Mouse (Mus musculus): ENCODE data around the gene Spred3.
"Not testable (repeated sequence)": the region's sequence is repeated elsewhere in the genome, so short reads cannot be mapped to it uniquely, and the experiment has no call there.

Spred3 gene

DNA sequence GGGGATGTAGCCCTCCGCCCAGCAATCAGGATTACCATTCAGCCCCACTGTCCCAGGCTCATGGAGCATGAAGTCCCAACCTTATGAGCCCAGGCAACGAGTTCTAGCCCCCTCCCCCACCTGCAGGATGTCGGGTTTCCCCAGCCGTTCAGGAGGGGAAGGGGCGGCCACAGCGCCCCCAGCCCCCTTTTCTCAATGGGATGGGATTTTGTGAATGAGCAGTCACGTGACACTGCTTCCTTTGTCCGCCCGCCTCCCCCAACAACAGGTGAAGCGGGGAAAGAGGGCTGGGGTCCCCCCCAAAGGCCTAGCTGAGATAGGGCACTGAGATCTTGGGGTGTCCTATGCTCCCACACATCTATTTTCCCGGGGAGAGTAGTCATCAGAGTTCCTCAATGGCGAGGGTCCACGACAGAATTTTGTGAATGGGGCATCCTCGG lies 1.4 kb downstream of the Spred3 start:
- peak; percentile 74 for DNase-seq

- DNase-seq = peak; percentile 51
Measured at GRCm38 (mm10) chr7:29168121-29168695, 2.0 kb downstream of the Spred3 start.

DNA sequence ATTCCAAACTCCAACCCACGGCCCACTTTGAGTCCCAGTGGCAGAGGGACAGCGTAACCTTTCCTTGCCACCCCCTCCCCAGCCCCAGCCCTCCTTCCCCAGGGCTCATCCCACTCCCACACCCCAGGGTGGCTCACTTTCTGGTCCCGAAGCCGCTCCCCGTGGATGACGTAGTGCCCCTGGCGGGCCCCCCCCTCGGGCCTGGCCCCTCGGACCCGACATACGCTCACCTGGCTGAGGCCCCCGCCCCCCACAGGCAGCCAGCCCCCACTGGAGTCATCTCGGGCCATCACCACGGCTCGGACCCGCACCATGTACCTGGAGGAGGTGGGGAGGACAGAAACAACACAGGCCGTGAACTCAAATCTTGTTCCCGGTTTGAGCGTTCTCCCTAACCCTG lies 2.6 kb downstream of the Spred3 start:
- peak; percentile 48 for DNase-seq

DNA sequence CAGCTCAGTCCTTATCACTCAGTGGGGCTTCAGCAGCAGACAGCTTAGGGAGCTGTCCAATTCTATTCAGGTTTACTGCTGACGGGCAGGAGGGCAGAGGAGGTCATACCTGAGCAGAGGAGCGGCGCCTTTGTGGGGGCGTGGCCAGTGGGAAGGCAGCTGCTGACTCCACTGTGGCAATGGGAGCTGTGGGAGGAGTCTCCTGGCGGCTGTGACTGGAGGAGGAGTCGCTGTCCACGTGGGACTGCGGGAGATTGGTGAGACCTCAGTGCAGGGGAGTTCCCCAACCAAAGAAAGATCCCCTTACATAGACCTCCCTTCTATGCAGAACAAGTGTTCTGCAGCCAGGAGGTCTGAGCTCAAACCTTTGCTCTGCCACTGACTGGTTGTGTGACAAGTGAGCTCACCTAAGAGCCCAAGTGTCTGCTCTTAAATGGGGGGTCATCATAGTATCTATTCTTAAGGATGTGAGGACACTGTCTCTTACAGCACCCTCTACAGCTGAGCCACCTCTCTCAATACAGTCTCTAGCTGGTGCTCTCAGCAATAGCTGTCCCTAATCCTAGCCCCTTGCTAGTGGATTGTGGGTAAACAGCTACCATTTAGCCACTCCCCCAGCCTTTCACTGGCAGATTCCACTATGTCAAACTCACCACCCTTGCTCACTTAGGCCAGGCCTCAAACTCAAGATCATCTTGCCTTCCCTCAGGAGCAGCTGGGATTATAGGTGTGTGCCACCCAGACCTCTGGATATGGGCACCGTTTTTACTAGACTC lies 7.3 kb downstream of the Spred3 start:
- DNase-seq = no peak

DNA sequence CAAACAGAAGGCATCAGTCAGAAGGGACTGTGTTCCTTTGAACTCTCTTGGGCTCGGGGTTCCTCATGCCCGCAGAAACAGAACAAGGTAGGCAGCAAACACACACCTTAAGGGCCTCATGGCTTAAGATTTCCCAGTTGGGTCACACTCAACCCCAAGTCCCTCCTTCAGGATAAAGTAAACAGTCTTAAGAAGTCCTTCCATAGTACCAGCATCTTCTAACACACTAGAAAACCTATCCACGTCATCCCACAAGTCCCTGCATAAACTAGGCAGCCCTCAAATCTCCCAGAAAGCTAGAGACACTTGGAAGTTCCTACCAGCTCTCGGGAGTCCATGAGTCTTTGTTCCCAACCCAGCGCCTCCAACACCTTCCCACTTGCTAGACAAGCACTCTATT lies 7.9 kb downstream of the Spred3 start:
- DNase-seq = no peak

DNA sequence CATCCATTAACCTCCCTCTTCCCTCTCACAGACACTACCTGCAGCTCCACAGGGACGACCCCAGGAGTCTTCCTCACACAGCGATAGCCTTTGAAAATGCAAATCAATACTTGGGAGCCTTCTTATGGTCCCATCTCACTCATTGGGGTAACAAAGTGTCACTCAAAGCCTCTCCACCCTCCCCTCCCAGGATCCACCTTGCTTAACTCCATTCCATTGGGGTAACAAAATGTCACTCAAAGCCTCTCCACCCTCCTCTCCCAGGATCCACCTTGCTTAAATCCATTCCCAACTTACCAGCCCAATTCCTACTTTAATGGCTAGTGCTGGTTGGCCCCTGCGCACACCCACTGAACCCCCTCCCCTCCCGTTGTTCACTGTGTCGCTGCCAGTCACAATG lies 11.9 kb downstream of the Spred3 start:
- DNase-seq = peak; percentile 22

DNA sequence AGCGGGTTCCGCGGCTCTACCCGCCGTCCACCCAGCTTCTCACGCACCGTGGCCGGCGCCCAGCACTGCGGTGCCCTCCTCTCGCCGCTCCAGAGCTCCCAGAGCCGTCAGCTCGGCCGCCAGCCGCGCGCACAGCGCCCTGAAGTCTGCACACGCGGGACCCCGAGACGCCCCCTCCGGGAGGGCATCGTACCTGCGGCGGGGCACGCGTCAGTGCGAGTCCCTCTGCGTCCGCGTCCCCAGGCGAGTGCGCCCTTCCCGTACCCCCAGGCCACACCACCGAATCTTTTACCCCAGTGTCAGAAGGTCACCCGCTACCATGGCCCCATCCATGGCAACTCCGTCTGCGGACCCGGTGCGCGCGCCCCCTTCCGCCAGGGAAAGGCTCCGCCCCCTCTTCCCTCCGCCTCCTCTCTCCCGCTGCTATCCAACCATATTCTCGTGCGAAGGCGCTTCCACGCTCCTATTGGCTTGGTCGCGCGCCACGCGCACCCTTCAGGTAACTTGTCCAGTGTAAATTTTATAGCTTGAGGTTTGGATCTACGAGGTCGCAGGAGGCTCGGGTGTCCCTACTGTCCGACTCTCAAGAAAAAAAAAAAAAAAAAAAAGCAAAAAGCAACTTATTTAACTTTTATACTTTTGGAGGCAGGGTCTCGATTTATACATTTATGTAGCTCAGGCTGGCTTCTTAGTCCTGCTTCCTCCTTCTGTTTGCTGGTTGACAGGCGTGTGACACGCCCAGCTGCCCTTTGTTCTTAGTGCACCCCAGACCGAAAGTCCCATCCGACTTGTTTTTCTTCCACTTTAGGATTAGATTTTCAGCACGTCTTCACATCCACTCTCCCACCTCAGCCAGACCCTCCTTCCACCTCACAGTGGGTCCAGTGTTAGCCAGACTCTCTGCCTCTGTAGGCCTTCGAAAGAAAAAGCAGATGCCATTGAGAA lies 14.1 kb downstream of the Spred3 start, which contains the start of gene Fam98c:
Gene Fam98c, minus strand, starts transcription at position 397 of the 945 bp plus-strand sequence.
- DNase-seq = peak; percentile 90

DNA sequence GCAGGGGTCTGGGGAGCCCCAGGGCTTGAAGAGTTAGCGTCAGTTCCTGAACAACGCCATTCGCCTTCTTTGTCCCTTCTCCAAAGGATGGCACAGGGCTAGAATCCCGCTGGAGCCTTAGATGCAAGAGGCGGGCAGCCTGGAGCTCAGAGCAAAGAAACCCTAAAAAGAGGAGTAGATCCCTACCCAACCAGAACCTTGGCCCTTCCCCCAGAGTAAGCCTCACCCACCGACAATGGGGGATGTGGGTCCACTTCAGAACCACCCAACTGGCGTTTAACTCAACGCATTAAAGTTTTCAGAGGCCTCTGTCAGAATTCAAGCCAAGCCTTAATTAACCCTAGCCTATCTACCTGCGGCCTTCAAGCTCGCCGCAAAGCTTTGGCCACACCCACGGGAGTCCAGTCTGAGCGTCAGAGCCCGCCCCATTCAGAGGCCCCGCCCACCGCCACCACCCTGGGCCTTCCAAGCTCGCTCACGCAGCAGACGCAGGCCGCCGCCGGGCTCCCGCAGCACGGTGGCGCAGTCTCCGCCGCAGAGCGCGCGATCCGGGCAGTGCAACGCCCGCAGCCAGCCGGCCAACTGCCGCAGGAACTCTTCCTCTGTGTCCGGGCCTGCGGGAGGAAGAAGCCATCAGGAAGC lies 14.9 kb downstream of the Spred3 start:
- peak; percentile 93 for DNase-seq

DNA sequence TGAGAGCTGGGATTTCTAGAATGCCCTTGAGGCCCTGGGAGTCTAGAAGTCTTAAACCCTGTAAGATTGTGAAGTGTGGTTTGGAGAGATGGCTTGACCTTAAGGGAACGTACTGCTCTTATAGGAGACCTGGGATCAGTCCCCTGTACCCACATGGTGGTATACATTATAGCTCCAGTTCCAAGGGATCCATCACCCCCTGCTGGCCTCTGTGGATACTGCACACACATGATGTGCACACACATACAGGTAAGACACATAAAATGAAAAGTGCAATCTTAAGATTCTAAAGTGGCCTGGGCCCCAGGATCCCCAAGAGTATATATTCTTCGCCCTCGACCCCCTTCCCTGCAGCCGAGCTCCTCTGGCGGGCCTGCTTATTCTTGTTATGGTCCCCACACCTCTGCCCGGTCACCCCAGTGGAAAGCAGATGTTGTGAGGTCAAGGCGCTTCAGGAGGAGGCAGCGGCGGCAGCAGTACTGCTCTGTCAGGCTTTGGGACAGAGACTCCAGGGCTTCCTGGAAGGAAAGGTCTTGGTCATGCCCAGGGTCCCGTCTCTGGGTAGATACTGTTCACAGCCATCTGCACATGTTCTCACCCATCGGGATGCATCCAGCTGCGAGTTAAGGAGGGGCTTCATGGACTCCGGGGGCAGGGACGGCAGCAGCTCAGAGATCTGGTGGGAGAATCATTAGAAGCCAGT lies 16.0 kb downstream of the Spred3 start:
- DNase-seq = peak; percentile 49

DNA sequence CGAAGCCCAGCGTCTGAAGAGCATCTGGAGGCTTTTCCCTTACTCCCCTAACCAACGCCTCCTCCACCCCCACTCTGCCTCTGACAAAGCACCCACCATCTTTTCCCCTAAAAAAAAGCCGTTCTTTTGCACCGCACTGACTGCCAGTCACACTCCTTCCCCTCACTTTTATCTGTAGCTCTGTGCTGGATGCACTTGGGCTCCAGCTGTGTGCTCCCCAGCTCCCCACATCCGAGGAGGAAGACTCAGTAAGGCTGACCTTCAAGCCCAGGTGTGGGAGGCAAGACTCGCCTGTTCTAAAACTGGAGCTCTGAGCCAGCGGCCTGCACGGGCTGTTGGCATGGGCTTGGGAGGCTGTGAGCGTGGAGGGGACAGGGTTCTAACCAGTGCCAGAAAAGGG lies 18.7 kb downstream of the Spred3 start:
- DNase-seq = no peak

DNA sequence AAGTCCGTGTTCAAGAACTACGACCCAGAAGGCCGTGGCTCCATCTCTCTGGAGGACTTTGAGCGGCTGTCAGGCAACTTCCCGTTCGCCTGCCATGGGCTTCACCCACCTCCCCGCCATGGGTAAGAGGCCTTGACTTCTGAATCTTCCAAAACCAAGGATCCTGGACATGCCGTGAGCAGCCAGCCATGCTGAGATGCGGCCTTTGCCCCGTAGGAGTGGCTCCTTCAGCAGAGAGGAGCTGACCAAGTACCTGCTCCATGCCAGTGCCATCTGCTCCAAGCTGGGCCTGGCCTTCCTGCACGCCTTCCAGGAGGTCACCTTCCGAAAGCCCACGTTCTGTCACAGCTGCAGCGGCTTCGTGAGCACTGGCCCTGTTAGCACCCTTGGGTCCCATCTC lies 21.4 kb downstream of the Spred3 start:
- DNase-seq = no peak

- DNase-seq = no peak
Measured at GRCm38 (mm10) chr7:29146625-29147367, 23.4 kb downstream of the Spred3 start.

- no peak for DNase-seq
Measured at GRCm38 (mm10) chr7:29144006-29144405, 26.2 kb downstream of the Spred3 start.

DNA sequence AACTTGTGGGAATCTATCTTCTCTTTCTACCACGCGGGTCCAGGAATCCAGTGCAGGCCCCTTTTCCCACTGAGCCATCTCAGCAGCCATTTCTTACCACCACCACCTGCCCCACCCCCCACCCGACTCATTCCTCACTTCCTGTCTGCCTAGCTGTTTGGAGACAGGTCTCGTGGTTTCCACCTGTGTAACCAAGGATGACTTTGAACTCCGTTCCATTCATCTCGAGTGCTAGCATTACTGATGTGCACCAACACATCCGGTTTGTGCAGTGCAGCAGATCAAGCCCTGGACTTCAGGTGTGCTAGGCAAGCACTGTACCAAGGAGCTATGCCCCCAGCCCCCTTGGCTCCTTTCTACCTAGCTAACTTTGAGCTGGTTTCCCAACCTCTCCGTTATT lies 28.8 kb downstream of the Spred3 start:
- no peak for DNase-seq

DNA sequence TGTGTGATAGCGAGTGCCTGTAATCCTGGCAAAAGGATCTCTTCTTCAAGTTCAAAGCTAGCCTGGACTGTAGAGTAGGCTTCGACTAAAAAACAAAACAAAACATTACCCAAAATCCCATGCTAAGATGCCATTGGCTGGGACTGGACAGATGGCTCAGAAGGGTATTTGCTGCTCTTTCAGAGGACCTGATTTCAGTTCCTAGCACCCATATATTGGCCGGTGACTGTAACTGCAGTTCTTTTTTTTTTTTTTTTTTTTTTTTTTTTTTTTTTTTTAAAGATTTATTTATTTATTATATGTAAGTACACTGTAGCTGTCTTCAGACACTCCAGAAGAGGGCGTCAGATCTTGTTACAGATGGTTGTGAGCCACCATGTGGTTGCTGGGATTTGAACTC lies 31.0 kb downstream of the Spred3 start:
- DNase-seq = not testable (repeated sequence)

GRCm38 (mm10) chr7:29137429-29137828 lies 32.8 kb downstream of the Spred3 start:
- no peak for DNase-seq

- no peak for DNase-seq
Measured at GRCm38 (mm10) chr7:29134693-29135386, 35.4 kb downstream of the Spred3 start, which contains the start of gene Rasgrp4. Gene Rasgrp4, plus strand, starts transcription at chr7:29134851.

DNA sequence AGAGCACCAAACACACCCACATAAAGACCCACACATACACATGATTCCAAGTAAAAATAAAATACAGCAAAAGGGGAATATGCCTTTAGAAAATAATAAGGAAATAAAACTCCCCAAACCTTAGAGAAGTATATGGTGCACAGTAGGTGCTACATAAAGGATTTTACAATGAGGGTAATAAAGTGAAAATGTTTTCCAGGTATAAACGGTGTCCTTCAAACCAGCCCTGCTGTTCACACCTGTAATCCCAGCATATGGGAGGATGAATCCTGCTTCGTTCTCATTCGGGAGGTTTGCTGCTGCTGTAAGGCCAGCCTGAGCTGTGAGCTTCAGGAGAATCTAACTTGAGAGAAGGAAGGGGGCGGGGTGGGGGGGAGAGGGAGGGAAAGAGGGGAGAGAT lies 36.0 kb downstream of the Spred3 start:
- DNase-seq = no peak

GRCm38 (mm10) chr7:29128725-29129124 lies 41.5 kb downstream of the Spred3 start:
- DNase-seq = no peak

DNA sequence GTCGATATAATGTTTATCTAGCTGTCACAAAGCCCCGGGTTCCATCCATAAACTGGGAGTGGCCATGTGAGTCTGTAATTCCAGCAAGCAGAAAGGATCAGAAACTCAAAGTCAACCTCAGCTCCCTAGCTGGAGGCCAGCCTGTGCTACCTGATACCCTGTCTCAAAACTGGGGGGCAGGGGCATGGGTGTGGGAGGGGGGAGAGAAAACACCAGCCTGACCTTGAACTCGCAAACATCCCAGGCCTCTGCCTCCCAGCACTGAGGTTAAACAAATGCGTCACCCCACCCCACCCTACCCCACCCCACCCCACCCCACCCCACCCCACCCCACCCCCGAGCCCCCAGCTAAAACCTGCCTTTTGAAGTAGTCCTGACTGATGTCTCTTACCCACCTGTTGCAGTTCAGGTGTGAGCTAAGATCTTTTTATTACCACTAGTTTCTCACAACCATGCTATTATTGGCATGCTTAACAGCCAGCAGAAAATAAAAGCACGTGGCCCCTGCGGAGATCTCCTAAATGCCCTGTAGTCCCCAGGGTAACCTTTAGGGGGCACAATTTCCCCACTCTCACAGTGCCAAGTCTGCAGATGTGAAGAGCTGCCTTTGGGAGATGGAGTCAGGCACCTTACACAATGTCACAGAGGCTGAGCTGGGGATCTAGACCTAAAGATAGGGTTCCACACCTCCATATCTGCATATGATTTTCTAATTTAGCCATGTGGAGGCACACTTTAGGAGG lies 43.9 kb downstream of the Spred3 start:
- peak; percentile 19 for DNase-seq
